Mouse (Mus musculus) cortical plate, adult 2 months (tissue): ENCODE measurements around the gene Hrh3.

ENCODE experiments used
- CTCF ChIP-seq: fragments of 200-500 bp; IDR thresholded peaks from 2 replicates; pipeline ENCODE4 v1.5.1; 2011; ENCODE audit warnings: mild to moderate bottlenecking, control low read depth, low read length; ENCODE audit not compliant: insufficient read depth; ENCODE audit errors: extremely low read depth
- POLR2A ChIP-seq: fragments of 200-500 bp; IDR thresholded peaks from 2 replicates; pipeline ENCODE4 v1.6.1; 2011; ENCODE audit warnings: mild to moderate bottlenecking, low read length, control low read depth; ENCODE audit not compliant: insufficient read depth; ENCODE audit errors: extremely low read depth

- TF ChIP-seq CTCF (no peak), POLR2A (no peak)
Measured at GRCm38 (mm10) chr2:180083063-180083462, 21.2 kb downstream of the Hrh3 start.
